Mouse (Mus musculus) CH12.LX (cell line): ENCODE data around the gene Dchs1. TPM values are rescaled to one million over a fixed set of nuclear protein-coding genes. Genes with fewer than 3 reads are reported as not detected.
A peak's percentile ranks its signal among the peaks of the same experiment; 100 is the strongest.

Source experiments
- DNase-seq: peaks from one replicate; pipeline ENCODE4 v3.0.0-alpha.2; 2013; ENCODE audit errors: extremely low read depth
- H3K27ac ChIP-seq: 2 replicates; pipeline ENCODE4 v1.5.1; 2012; ENCODE audit warnings: low read depth, mild to moderate bottlenecking, control low read depth, moderate library complexity; ENCODE audit not compliant: insufficient read depth
- H3K27me3 ChIP-seq: replicated peaks from 2 replicates; pipeline ENCODE3; 2012; ENCODE audit warnings: inconsistent platforms
- H3K36me3 ChIP-seq, 2 experiments: replicated peaks in 1 of 2; 2 replicates each; pipeline versions ENCODE3 to v1.6.1; 2012; ENCODE audit warnings: inconsistent platforms in 1 of 2, low read length in 1 of 2, mild to moderate bottlenecking in 1 of 2, mixed read lengths in 1 of 2, moderate library complexity in 1 of 2; ENCODE audit not compliant: control insufficient read depth in 1 of 2, insufficient read depth in 1 of 2
- H3K4me1 ChIP-seq, 2 experiments: 2 replicates each; pipeline ENCODE4 v1.6.1; 2012; ENCODE audit warnings: inconsistent platforms in 1 of 2, moderate library complexity in 1 of 2; ENCODE audit not compliant: insufficient read depth in 2 of 2, control insufficient read depth in 1 of 2
- H3K4me2 ChIP-seq: 2 replicates; pipeline ENCODE4 v1.6.1; 2012; ENCODE audit warnings: low read depth, mild to moderate bottlenecking, control low read depth; ENCODE audit not compliant: poor library complexity, insufficient read depth, severe bottlenecking
- H3K4me3 ChIP-seq, 3 experiments: fragments of 150-350 bp in 1 of 3; sonication (generic) in 1 of 3; replicated peaks in 1 of 3; 2 replicates each; pipeline versions ENCODE3 to v1.5.1; 2011 to 2012; ENCODE audit warnings: low read depth in 2 of 3, low read length in 2 of 3, mild to moderate bottlenecking in 2 of 3, moderate library complexity in 2 of 3, control low read depth in 1 of 3, improper control_type of control experiment in 1 of 3, inconsistent platforms in 1 of 3, mixed read lengths in 1 of 3; ENCODE audit not compliant: poor library complexity in 1 of 3
- H3K79me2 ChIP-seq: replicated peaks from 2 replicates; pipeline ENCODE4 v1.6.1; 2012; ENCODE audit warnings: mild to moderate bottlenecking, moderate library complexity; ENCODE audit not compliant: control insufficient read depth, poor library complexity, insufficient read depth, severe bottlenecking; ENCODE audit errors: extremely low read depth
- H3K9ac ChIP-seq: 2 replicates; pipeline ENCODE4 v1.6.1; 2012; ENCODE audit warnings: low read depth, mild to moderate bottlenecking, control low read depth, moderate library complexity; ENCODE audit not compliant: insufficient read depth
- H3K9me3 ChIP-seq: replicated peaks from 2 replicates; pipeline ENCODE3; 2012; ENCODE audit warnings: low read length, inconsistent platforms, mixed read lengths
- BHLHE40 ChIP-seq: IDR thresholded peaks from 2 replicates; pipeline ENCODE4 v1.6.1; 2011; ENCODE audit warnings: mild to moderate bottlenecking, low read depth, low read length, improper control_type of control experiment
- CHD1 ChIP-seq: IDR thresholded peaks from 2 replicates; pipeline ENCODE4 v1.6.1; 2012; ENCODE audit warnings: low read depth, low read length, improper control_type of control experiment, inconsistent platforms
- CHD2 ChIP-seq: IDR thresholded peaks from 2 replicates; pipeline ENCODE4 v1.6.1; 2011; ENCODE audit warnings: low read length, improper control_type of control experiment
- CTCF ChIP-seq, 2 experiments: IDR thresholded peaks in 1 of 2; conservative IDR thresholded peaks in 1 of 2; 2 replicates each; pipeline ENCODE4 v1.5.1; 2011 to 2012; ENCODE audit warnings: low read depth in 2 of 2, low read length in 2 of 2, improper control_type of control experiment in 1 of 2, inconsistent platforms in 1 of 2, mild to moderate bottlenecking in 1 of 2, moderate library complexity in 1 of 2
- E2F4 ChIP-seq: IDR thresholded peaks from 2 replicates; pipeline ENCODE4 v1.6.1; 2011; ENCODE audit warnings: low read depth, low read length, improper control_type of control experiment; ENCODE audit not compliant: insufficient replicate concordance
- ELF1 ChIP-seq: IDR thresholded peaks from 2 replicates; pipeline ENCODE4 v1.6.1; 2014; ENCODE audit warnings: low read depth, mild to moderate bottlenecking, inconsistent platforms, low read length, improper control_type of control experiment
- EP300 ChIP-seq: IDR thresholded peaks from 2 replicates; pipeline ENCODE4 v1.6.1; 2011; ENCODE audit warnings: low read length, improper control_type of control experiment
- ETS1 ChIP-seq: conservative IDR thresholded peaks from 2 replicates; pipeline ENCODE4 v1.6.1; 2012; ENCODE audit warnings: low read depth, mild to moderate bottlenecking, inconsistent platforms, low read length, improper control_type of control experiment, moderate library complexity
- HCFC1 ChIP-seq: IDR thresholded peaks from 2 replicates; pipeline ENCODE4 v1.6.1; 2012; ENCODE audit warnings: low read depth, mild to moderate bottlenecking, inconsistent platforms, low read length, improper control_type of control experiment
- IRF4 ChIP-seq: IDR thresholded peaks from 2 replicates; pipeline ENCODE4 v1.6.1; 2014; ENCODE audit warnings: low read depth, mild to moderate bottlenecking, inconsistent platforms, low read length, improper control_type of control experiment
- JUN ChIP-seq: IDR thresholded peaks from 2 replicates; pipeline ENCODE4 v1.6.1; 2011; ENCODE audit warnings: low read depth, mild to moderate bottlenecking, low read length, improper control_type of control experiment, moderate library complexity; ENCODE audit not compliant: insufficient read depth
- JUND ChIP-seq: conservative IDR thresholded peaks from 2 replicates; pipeline ENCODE4 v1.6.1; 2011; ENCODE audit warnings: low read depth, low read length, improper control_type of control experiment
- MAX ChIP-seq: IDR thresholded peaks from 2 replicates; pipeline ENCODE4 v1.6.1; 2011; ENCODE audit warnings: low read length, improper control_type of control experiment
- MAZ ChIP-seq: IDR thresholded peaks from 2 replicates; pipeline ENCODE4 v1.6.1; 2012; ENCODE audit warnings: low read depth, mild to moderate bottlenecking, inconsistent platforms, low read length, improper control_type of control experiment, moderate library complexity
- MEF2A ChIP-seq: IDR thresholded peaks from 2 replicates; pipeline ENCODE4 v1.6.1; 2014; ENCODE audit warnings: low read depth, mild to moderate bottlenecking, inconsistent platforms, low read length, improper control_type of control experiment, borderline replicate concordance
- MXI1 ChIP-seq: IDR thresholded peaks from 2 replicates; pipeline ENCODE4 v1.6.1; 2011; ENCODE audit warnings: mild to moderate bottlenecking, low read depth, low read length, improper control_type of control experiment
- MYC ChIP-seq: IDR thresholded peaks from 2 replicates; pipeline ENCODE4 v1.6.1; 2011; ENCODE audit warnings: low read depth, mild to moderate bottlenecking, improper control_type of control experiment, low read length
- NELFE ChIP-seq: IDR thresholded peaks from 2 replicates; pipeline ENCODE4 v1.6.1; 2011; ENCODE audit warnings: low read depth, low read length, improper control_type of control experiment
- NRF1 ChIP-seq: IDR thresholded peaks from 2 replicates; pipeline ENCODE4 v1.6.1; 2014; ENCODE audit warnings: low read depth, mild to moderate bottlenecking, inconsistent platforms, low read length, improper control_type of control experiment, moderate library complexity
- PAX5 ChIP-seq: IDR thresholded peaks from 2 replicates; pipeline ENCODE4 v1.6.1; 2012; ENCODE audit warnings: low read length, inconsistent platforms, mixed read lengths
- POLR2A ChIP-seq: IDR thresholded peaks from 2 replicates; pipeline ENCODE4 v1.6.1; 2011; ENCODE audit warnings: low read depth, mild to moderate bottlenecking, improper control_type of control experiment, low read length
- RAD21 ChIP-seq: IDR thresholded peaks from 2 replicates; pipeline ENCODE4 v1.6.1; 2011; ENCODE audit warnings: low read depth, mild to moderate bottlenecking, low read length, improper control_type of control experiment, moderate library complexity
- SIN3A ChIP-seq: IDR thresholded peaks from 2 replicates; pipeline ENCODE4 v1.6.1; 2012; ENCODE audit warnings: low read length, improper control_type of control experiment, inconsistent platforms
- SMC3 ChIP-seq: IDR thresholded peaks from 2 replicates; pipeline ENCODE4 v1.6.1; 2011; ENCODE audit warnings: low read depth, low read length, improper control_type of control experiment
- TCF12 ChIP-seq: IDR thresholded peaks from 2 replicates; pipeline ENCODE4 v1.6.1; 2014; ENCODE audit warnings: low read depth, mild to moderate bottlenecking, inconsistent platforms, low read length, improper control_type of control experiment
- USF1 ChIP-seq: IDR thresholded peaks from 2 replicates; pipeline ENCODE4 v1.6.1; 2014; ENCODE audit warnings: low read depth, mild to moderate bottlenecking, inconsistent platforms, low read length, improper control_type of control experiment
- ZC3H11A ChIP-seq: IDR thresholded peaks from 2 replicates; pipeline ENCODE4 v1.6.1; 2012; ENCODE audit warnings: low read depth, mild to moderate bottlenecking, inconsistent platforms, low read length, improper control_type of control experiment
- ZKSCAN1 ChIP-seq: IDR thresholded peaks from 2 replicates; pipeline ENCODE4 v1.6.1; 2012; ENCODE audit warnings: low read depth, inconsistent platforms, low read length, improper control_type of control experiment, borderline replicate concordance
- ZMIZ1 ChIP-seq: IDR thresholded peaks from 2 replicates; pipeline ENCODE4 v1.6.1; 2012; ENCODE audit warnings: low read depth, mild to moderate bottlenecking, inconsistent platforms, low read length, improper control_type of control experiment
- ZNF384 ChIP-seq: IDR thresholded peaks from 2 replicates; pipeline ENCODE4 v1.6.1; 2012; ENCODE audit warnings: low read depth, low read length, improper control_type of control experiment, inconsistent platforms
- dilution Hi-C: fragments of 300-500 bp; cut with MboI; formaldehyde crosslinking; loops from 2 replicates; pipeline ENCODE4 v1.14.3; 2020; ENCODE audit warnings: low sequenced_read_pairs; ENCODE audit not compliant: extremely low pct_unique_long_range_greater_than_20kb, extremely low pct_ligation_motif_present
- in situ Hi-C: fragments of 300-500 bp; cut with MboI; formaldehyde crosslinking; loops from 3 replicates; pipeline ENCODE4 v1.14.3; 2019; ENCODE audit warnings: low sequenced_read_pairs, low pct_ligation_motif_present, low pct_unique_long_range_greater_than_20kb, mixed read lengths
- polyA plus RNA-seq: library from polyadenylated mRNA; unstranded; fragments of >175 nt; gene quantifications from 2 replicates; pipeline ENCODE4 v1.2.1, GENCODE M21; 2012; ENCODE audit warnings: low read depth; ENCODE audit not compliant: insufficient read length
- total RNA-seq, 2 experiments: library from RNA; depleted of rRNA; stranded (reverse); fragments of 300-350 nt in 1 of 2; fragments of >200 nt in 1 of 2; gene quantifications; 2 replicates each; pipeline ENCODE4 v1.2.3; 2012 to 2014

Gene Dchs1
- total and polyA plus RNA-seq, 3 experiments: 0.03 to 0.04 TPM; not detected in 1

DNA sequence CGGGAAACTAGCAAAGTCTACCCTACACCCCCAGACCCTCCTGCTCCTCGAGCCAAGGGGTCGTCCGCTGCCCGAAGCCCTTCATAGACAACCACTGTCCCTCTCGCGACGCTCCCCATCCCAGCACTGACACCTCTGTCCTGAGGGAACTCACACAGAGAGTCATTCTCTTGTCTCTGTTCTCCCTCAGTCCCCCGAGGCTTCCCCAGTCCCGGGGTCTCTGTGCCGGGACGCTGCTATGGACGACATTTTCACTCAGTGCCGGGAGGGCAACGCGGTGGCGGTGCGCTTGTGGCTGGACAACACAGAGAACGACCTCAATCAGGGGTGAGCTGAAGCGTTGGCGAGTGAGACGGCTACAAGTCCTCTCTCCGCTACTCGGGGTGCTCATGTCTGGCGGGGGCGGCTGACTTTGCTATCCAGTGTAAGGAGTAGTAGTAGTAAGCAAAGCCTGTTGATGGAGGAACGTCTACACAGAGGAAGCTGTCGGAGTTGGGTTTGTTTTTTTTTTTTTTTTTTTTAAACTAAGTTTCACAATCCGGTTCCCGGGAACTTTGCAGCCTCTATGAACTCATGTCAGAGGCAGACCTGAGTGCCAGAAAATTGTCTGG lies 50.4 kb downstream of the Dchs1 start, which contains the start of gene Rrp8:
Gene Rrp8, minus strand, starts transcription at position 475 of the 611 bp plus-strand sequence.
- Histone ChIP-seq H3K27me3 (no peaks in the 10 kb centered on the region), H3K4me3 (peak within 1 kb of the TSS; percentile 80 to 94 (median 89))
- no peak for TF ChIP-seq ELF1
- no peak for TF ChIP-seq ZC3H11A
- peak; percentile 50; the same call in 1 of the 2 replicates for TF ChIP-seq MXI1
- no peak for TF ChIP-seq ETS1
- TF ChIP-seq SMC3: no peak
- TF ChIP-seq SIN3A: peak; percentile 63
- no peak for TF ChIP-seq PAX5
- no peak for TF ChIP-seq NRF1
- no peak for TF ChIP-seq MAZ
- no peak for TF ChIP-seq EP300
- peak; percentile 84 for TF ChIP-seq ZNF384
- no peak for TF ChIP-seq CHD1
- no peak for TF ChIP-seq MYC
- TF ChIP-seq, all 38 proteins: peak for 3
- H3K4me1 ChIP-seq: peaks cover 11 to 59% of the 10 kb centered on the region in 2 experiments
- H3K9me3 ChIP-seq: no peaks in the 10 kb centered on the region
- peak within 1 kb of the TSS; percentile 90 for H3K4me2 ChIP-seq
- peak within 1 kb of the TSS; percentile 5; the same call in 1 of the 2 replicates for H3K27ac ChIP-seq
- in situ Hi-C loops (no loop called here), dilution Hi-C loops (no loop called here)
- DNase-seq: no peak
- peak within 1 kb of the TSS; percentile 88 for H3K9ac ChIP-seq
- H3K79me2 ChIP-seq: peaks cover 24% of the 10 kb centered on the region
- H3K36me3 ChIP-seq: peaks cover 52 to 58% of the 10 kb centered on the region in 2 experiments

DNA sequence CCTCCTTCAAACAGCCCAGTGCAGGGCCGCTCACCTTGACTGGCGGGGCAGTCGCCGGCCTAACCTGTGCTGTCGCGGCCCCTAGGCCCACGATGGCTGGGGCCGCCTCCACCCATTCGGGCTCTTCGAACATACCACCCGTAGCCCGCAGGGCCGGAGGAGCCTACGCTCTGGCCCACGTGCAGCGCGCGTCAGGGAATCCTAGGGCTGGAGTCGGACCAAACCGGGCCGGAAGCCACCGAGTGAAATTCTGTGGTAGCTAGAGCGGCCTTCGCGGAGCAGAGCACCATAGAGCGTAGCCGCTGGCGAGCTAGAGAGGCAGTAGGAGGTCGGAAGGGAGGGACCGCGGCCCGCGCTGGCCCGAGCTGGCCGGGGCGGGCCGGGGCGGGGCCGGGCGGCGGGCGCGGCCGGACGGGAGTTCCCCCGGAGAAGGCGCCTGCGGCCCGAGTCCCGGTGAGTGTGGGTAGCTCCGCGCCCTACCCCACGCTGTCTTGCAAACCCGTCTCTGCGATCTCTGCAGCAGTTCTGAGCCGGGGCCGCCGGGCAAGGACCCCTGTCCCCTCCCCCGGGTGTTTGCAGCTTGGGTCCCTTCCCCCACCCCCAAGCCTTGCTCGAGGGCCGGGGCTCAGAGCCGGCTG lies 51.1 kb downstream of the Dchs1 start, which contains the start of gene Ilk:
Gene Ilk, plus strand, starts transcription at position 329 of the 638 bp plus-strand sequence.
- dilution Hi-C loops (no loop called here), in situ Hi-C loops (no loop called here)
- Histone ChIP-seq H3K4me1 (peaks cover 11 to 58% of the 10 kb centered on the region in 2 experiments), H3K27ac (peak within 1 kb of the TSS; percentile 5; the same call in 1 of the 2 replicates), H3K27me3 (no peaks in the 10 kb centered on the region), H3K4me3 (peak within 1 kb of the TSS; percentile 80 to 94 (median 89)), H3K36me3 (peaks cover 52 to 58% of the 10 kb centered on the region in 2 experiments), H3K4me2 (peak within 1 kb of the TSS; percentile 90), H3K9ac (peak within 1 kb of the TSS; percentile 88), H3K9me3 (no peaks in the 10 kb centered on the region), H3K79me2 (peaks cover 24% of the 10 kb centered on the region)
- peak; percentile 91 for DNase-seq
- TF ChIP-seq MAX (peak; percentile 85; the same call in 1 of the 2 replicates), ZMIZ1 (peak; percentile 80; the same call in 1 of the 2 replicates), CTCF (conservative IDR thresholded peaks at IDR 0.05 in 1 of 2, IDR thresholded peaks at IDR 0.05 in 1 of 2; ENCODE audit: low read depth in 2 of 2, low read length in 2 of 2) (no peak), SIN3A (peak; percentile 93), ZKSCAN1 (no peak), CHD1 (no peak), E2F4 (no peak), MAZ (peak; percentile 88), TCF12 (peak; percentile 92), CHD2 (0 out of 2 replicates have a peak, but pooled peaks have one; percentile 41), RAD21 (no peak), HCFC1 (peak; percentile 86), JUND (no peak), MYC (peak; percentile 79), NELFE (peak; percentile 80; the same call in 1 of the 2 replicates), POLR2A (peak; percentile 92), SMC3 (no peak), JUN (no peak), BHLHE40 (peak; percentile 72; the same call in 1 of the 2 replicates), USF1 (0 out of 2 replicates have a peak, but pooled peaks have one; percentile 41), ZNF384 (no peak), NRF1 (peak; percentile 57; the same call in 1 of the 2 replicates), MEF2A (peak; percentile 74), IRF4 (peak; percentile 22; the same call in 1 of the 2 replicates)
